Mouse (Mus musculus): ENCODE data around the gene Plekhg3. TPM values are rescaled to one million over a fixed set of nuclear protein-coding genes. Genes with fewer than 3 reads are reported as not detected.

Plekhg3 gene
- 2.0 and 2.1 TPM in 2 replicates for polyA plus RNA-seq (2014; fragmentation: Nextera tagmentation; extraction: Ambion mirVana)

DNA sequence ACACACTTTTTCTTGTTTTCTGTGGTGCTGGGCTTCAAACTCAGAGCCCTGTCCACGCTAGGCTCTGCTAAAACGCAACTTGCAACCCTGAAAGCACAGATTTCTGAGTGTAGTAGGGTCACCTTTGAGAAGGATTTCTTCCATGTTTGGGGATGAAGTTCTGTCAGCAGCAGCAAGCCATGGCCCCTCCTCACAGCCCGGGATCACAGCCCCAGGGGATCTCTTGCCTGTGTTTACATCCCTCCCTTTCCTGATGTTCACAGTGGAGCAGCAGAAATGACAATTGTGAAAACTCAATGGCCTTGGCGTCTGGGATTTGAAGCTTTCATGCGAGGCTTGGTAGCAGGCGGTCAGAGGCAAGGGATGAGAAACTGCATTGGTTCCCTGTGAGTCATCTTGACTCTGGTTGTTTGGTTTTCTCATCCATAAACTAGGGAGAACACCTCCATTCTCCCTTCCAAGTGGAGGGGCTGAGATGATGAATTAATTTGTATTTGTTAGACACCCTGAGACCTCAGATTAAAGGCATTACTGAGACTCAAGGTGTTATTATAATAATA is at the start of gene Plekhg3:
TSS of gene Plekhg3 (plus strand) at position 312 of the 560 bp plus-strand sequence.
- H3K4me1 ChIP-seq (ENCODE audit: control insufficient read depth, insufficient read depth, low read length) = no peaks in the 10 kb centered on the region
- no peaks in the 10 kb centered on the region for H3K9me3 ChIP-seq (replicated peaks; ENCODE audit: control insufficient read depth, low read length)
- 16% methylated on average over 6 of the region's 6 CpGs for WGBS
- no peak within 1 kb of the TSS for H3K4me2 ChIP-seq (ENCODE audit: low read depth, low read length)
- H3K27me3 ChIP-seq (ENCODE audit: control insufficient read depth, insufficient read depth, low read length) = peaks cover 21% of the 10 kb centered on the region
- H3K36me3 ChIP-seq (replicated peaks; ENCODE audit: control insufficient read depth, insufficient read depth, low read depth, low read length) = no peaks in the 10 kb centered on the region
- no peak within 1 kb of the TSS for H3K9ac ChIP-seq (replicated peaks; ENCODE audit: low read length)
- no peak within 1 kb of the TSS for H3K4me3 ChIP-seq (ENCODE audit: low read depth, low read length)
- ATAC-seq (replicated peaks; ENCODE audit: insufficient number of reproducible peaks, low FRiP score, low TSS enrichment, low read depth) = no peak
- no peak for DNase-seq (ENCODE audit: low spot score)
- H3K27ac ChIP-seq (replicated peaks; ENCODE audit: low read depth, low read length) = no peak within 1 kb of the TSS

DNA sequence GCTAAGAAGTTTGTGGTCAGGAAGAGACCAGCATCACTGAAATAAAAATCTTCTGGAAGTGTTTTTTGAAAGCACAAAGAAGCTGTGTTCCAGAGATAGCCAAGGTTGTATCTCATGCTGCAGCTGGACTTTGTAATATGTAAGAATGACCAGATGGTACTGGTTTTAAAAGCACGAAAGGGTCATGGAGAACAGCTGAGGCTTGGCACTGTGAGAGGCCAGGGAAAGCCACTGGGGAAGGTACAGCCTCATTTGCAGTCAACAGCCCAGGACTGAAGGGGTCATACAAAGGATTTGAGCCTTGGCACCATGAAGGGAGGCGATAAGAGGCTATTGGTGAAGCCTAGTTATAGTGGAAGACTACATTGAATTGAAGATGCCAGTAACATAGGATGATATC is 48.2 kb upstream of the Plekhg3 start:
- no peak for DNase-seq (ENCODE audit: low spot score)
- 66% methylated on average over 2 of the region's 2 CpGs for WGBS

DNA sequence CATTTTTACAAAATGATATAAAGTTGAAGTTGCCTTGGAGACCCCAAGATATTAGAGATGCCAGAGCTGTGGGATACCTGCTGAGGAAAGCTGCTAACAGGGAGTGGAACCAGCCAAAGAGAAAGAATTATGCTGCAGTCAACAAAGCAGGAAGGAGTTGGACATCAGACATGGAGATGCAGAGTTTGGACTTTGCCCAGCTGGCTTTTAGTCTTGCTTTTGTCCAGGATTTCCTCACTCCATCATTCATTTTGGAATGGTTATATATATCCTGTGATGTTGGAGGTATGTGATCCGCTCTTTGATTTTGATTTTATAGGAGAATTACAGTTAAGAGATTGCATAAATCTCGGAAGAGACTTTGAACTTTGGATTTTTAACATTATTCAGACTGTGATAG is 47.7 kb upstream of the Plekhg3 start:
- Histone ChIP-seq H3K9me3 (replicated peaks; ENCODE audit: control insufficient read depth, low read length) (no peaks in the 10 kb centered on the region), H3K36me3 (replicated peaks; ENCODE audit: control insufficient read depth, insufficient read depth, low read depth, low read length) (no peaks in the 10 kb centered on the region), H3K4me3 (ENCODE audit: low read depth, low read length) (no peak overlapping the region), H3K9ac (replicated peaks; ENCODE audit: low read length) (no peak overlapping the region), H3K4me2 (ENCODE audit: low read depth, low read length) (no peak overlapping the region), H3K27me3 (ENCODE audit: control insufficient read depth, insufficient read depth, low read length) (no peaks in the 10 kb centered on the region), H3K4me1 (ENCODE audit: control insufficient read depth, insufficient read depth, low read length) (no peaks in the 10 kb centered on the region), H3K27ac (replicated peaks; ENCODE audit: low read depth, low read length) (no peak overlapping the region)
- DNase-seq (ENCODE audit: low spot score) (no peak), ATAC-seq (replicated peaks; ENCODE audit: insufficient number of reproducible peaks, low FRiP score, low TSS enrichment, low read depth) (no peak)
- 89% methylated on average over 2 of the region's 2 CpGs for WGBS

More for the DNA sequence above, 48.2 kb upstream of the Plekhg3 start:
- Histone ChIP-seq H3K27me3 (ENCODE audit: control insufficient read depth, insufficient read depth, low read length) (no peaks in the 10 kb centered on the region), H3K9ac (replicated peaks; ENCODE audit: low read length) (no peak overlapping the region), H3K36me3 (replicated peaks; ENCODE audit: control insufficient read depth, insufficient read depth, low read depth, low read length) (no peaks in the 10 kb centered on the region), H3K27ac (replicated peaks; ENCODE audit: low read depth, low read length) (no peak overlapping the region), H3K4me1 (ENCODE audit: control insufficient read depth, insufficient read depth, low read length) (no peaks in the 10 kb centered on the region), H3K4me3 (ENCODE audit: low read depth, low read length) (no peak overlapping the region), H3K4me2 (ENCODE audit: low read depth, low read length) (no peak overlapping the region), H3K9me3 (replicated peaks; ENCODE audit: control insufficient read depth, low read length) (no peaks in the 10 kb centered on the region)
- ATAC-seq (replicated peaks; ENCODE audit: insufficient number of reproducible peaks, low FRiP score, low TSS enrichment, low read depth) = no peak

DNA sequence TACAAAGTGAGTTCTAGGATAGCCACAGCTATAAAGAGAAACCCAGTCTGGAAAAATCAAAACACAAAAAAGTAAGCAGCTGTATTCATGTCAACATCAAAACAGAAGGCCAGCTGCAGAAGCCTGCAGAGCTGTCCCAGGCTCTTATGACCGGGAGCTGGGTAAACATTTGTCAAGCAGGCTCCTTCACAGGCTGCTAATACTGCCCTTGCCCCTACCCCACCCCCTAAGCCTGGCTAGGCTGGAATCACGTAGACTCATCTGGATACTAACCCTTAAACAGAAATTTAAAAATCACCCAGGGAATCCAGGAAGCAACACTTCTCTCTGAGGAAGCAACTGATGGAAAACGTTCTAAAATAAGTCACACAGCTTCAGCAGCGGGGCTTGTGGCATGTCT is 45.8 kb upstream of the Plekhg3 start:
- Histone ChIP-seq H3K4me2 (ENCODE audit: low read depth, low read length) (no peak overlapping the region), H3K27ac (replicated peaks; ENCODE audit: low read depth, low read length) (no peak overlapping the region), H3K9ac (replicated peaks; ENCODE audit: low read length) (no peak overlapping the region), H3K4me3 (ENCODE audit: low read depth, low read length) (no peak overlapping the region), H3K9me3 (replicated peaks; ENCODE audit: control insufficient read depth, low read length) (no peaks in the 10 kb centered on the region), H3K36me3 (replicated peaks; ENCODE audit: control insufficient read depth, insufficient read depth, low read depth, low read length) (no peaks in the 10 kb centered on the region), H3K4me1 (ENCODE audit: control insufficient read depth, insufficient read depth, low read length) (no peaks in the 10 kb centered on the region), H3K27me3 (ENCODE audit: control insufficient read depth, insufficient read depth, low read length) (no peaks in the 10 kb centered on the region)
- 47% methylated on average over 4 of the region's 4 CpGs for WGBS
- ATAC-seq (replicated peaks; ENCODE audit: insufficient number of reproducible peaks, low FRiP score, low TSS enrichment, low read depth) (no peak), DNase-seq (ENCODE audit: low spot score) (no peak)

DNA sequence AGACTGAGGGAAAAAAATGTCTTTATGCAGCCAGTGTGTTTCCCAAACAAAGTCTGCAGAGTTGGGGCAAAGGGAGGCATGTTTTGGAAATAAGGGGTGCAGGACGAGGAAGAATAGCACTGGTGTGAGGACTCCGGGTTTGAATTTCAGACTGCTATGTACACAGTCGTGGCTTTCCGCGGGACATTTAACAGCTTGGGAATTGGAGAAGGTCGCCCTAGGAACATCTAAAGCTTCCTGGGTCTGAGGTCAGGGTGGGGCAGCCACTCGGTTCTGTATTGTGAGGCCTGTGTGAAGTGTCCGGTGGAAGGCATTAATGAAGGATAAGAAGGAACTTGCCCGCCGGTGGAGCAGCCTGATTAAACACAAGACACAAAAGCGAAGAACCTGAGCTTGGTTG is 45.3 kb upstream of the Plekhg3 start:
- 54% methylated on average over 11 of the region's 11 CpGs for WGBS
- H3K27me3 ChIP-seq (ENCODE audit: control insufficient read depth, insufficient read depth, low read length) = no peaks in the 10 kb centered on the region
- H3K4me2 ChIP-seq (ENCODE audit: low read depth, low read length) = no peak overlapping the region
- no peak overlapping the region for H3K4me3 ChIP-seq (ENCODE audit: low read depth, low read length)
- no peaks in the 10 kb centered on the region for H3K9me3 ChIP-seq (replicated peaks; ENCODE audit: control insufficient read depth, low read length)
- ATAC-seq (replicated peaks; ENCODE audit: insufficient number of reproducible peaks, low FRiP score, low TSS enrichment, low read depth) = no peak
- no peak overlapping the region for H3K9ac ChIP-seq (replicated peaks; ENCODE audit: low read length)
- no peaks in the 10 kb centered on the region for H3K4me1 ChIP-seq (ENCODE audit: control insufficient read depth, insufficient read depth, low read length)
- DNase-seq (ENCODE audit: low spot score) = no peak
- H3K27ac ChIP-seq (replicated peaks; ENCODE audit: low read depth, low read length) = no peak overlapping the region
- H3K36me3 ChIP-seq (replicated peaks; ENCODE audit: control insufficient read depth, insufficient read depth, low read depth, low read length) = no peaks in the 10 kb centered on the region

DNA sequence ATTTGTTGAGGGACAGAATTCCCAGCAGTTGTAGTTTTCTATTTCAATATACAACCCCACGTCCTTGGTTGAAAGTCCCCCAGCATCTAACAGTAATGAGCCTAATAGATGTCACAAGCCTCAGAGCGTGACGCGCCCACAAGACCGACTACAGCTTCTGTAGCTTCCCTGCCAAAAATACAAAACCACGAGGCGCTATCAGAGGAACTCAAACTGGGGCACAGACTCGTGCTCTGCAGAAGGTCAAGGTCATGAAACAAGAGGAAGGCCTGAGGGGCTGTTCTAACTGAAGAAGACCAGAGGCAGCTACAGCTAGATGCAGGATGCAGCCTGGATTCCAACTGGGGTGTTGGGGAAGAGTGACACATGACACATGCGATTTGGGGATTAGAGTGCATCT is 43.7 kb upstream of the Plekhg3 start:
- Histone ChIP-seq H3K9me3 (replicated peaks; ENCODE audit: control insufficient read depth, low read length) (no peaks in the 10 kb centered on the region), H3K27me3 (ENCODE audit: control insufficient read depth, insufficient read depth, low read length) (no peaks in the 10 kb centered on the region), H3K4me1 (ENCODE audit: control insufficient read depth, insufficient read depth, low read length) (no peaks in the 10 kb centered on the region), H3K9ac (replicated peaks; ENCODE audit: low read length) (no peak overlapping the region), H3K36me3 (replicated peaks; ENCODE audit: control insufficient read depth, insufficient read depth, low read depth, low read length) (no peaks in the 10 kb centered on the region), H3K27ac (replicated peaks; ENCODE audit: low read depth, low read length) (no peak overlapping the region), H3K4me2 (ENCODE audit: low read depth, low read length) (no peak overlapping the region), H3K4me3 (ENCODE audit: low read depth, low read length) (no peak overlapping the region)
- 80% methylated on average over 9 of the region's 9 CpGs for WGBS
- no peak for DNase-seq (ENCODE audit: low spot score)
- ATAC-seq (replicated peaks; ENCODE audit: insufficient number of reproducible peaks, low FRiP score, low TSS enrichment, low read depth) = no peak

DNA sequence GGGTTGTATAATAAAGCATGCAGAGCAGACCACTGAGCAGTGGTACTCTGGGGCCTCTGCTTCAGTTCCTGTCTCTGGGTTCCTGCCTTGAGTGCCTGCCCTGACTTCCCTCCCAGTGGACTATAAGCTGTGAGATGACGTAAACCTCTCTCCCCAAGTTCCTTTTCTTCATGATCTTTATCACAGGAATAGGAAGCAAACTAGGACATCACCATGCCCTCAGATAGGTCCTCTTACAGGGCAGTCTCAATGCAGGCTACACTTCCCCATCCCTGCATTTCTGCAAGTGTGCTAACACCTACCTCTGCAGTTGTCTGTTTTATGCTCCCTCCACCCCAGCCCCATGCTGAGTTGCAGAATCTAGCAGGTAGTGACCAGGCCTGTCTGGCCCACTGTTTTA is 39.9 kb upstream of the Plekhg3 start:
- ATAC-seq (replicated peaks; ENCODE audit: insufficient number of reproducible peaks, low FRiP score, low TSS enrichment, low read depth) = no peak

DNA sequence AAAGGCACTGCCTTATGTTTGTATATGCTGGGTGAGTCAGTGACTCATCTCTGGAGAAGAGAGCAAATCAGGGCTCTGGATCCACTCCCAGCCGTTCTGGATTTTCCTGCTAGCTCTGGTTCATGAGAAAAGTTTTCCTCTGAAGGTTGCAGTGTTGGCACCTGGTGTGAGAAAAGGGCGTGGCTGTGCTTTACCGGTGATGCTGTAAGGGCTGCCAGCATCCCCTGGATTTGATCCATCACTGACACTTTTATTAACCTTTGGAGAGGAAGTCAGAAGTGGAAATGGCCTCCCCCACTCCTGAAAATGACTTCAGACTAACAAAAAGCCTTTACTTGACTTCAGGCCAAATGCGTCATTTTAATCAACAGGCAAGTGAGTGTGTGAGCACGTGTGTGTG is 37.2 kb upstream of the Plekhg3 start:
- no peak overlapping the region for H3K9ac ChIP-seq (replicated peaks; ENCODE audit: low read length)
- H3K4me2 ChIP-seq (ENCODE audit: low read depth, low read length) = no peak overlapping the region
- no peaks in the 10 kb centered on the region for H3K27me3 ChIP-seq (ENCODE audit: control insufficient read depth, insufficient read depth, low read length)
- H3K4me1 ChIP-seq (ENCODE audit: control insufficient read depth, insufficient read depth, low read length) = no peaks in the 10 kb centered on the region
- no peaks in the 10 kb centered on the region for H3K36me3 ChIP-seq (replicated peaks; ENCODE audit: control insufficient read depth, insufficient read depth, low read depth, low read length)
- no peak for DNase-seq (ENCODE audit: low spot score)
- ATAC-seq (replicated peaks; ENCODE audit: insufficient number of reproducible peaks, low FRiP score, low TSS enrichment, low read depth) = no peak
- no peak overlapping the region for H3K4me3 ChIP-seq (ENCODE audit: low read depth, low read length)
- H3K9me3 ChIP-seq (replicated peaks; ENCODE audit: control insufficient read depth, low read length) = no peaks in the 10 kb centered on the region
- WGBS = 70% methylated on average over 5 of the region's 5 CpGs
- H3K27ac ChIP-seq (replicated peaks; ENCODE audit: low read depth, low read length) = no peak overlapping the region

More for the DNA sequence above, 39.9 kb upstream of the Plekhg3 start:
- 76% methylated on average over 1 of the region's 1 CpGs for WGBS
- H3K27ac ChIP-seq (replicated peaks; ENCODE audit: low read depth, low read length) = no peak overlapping the region
- no peak for DNase-seq (ENCODE audit: low spot score)
- no peaks in the 10 kb centered on the region for H3K36me3 ChIP-seq (replicated peaks; ENCODE audit: control insufficient read depth, insufficient read depth, low read depth, low read length)
- no peaks in the 10 kb centered on the region for H3K9me3 ChIP-seq (replicated peaks; ENCODE audit: control insufficient read depth, low read length)
- no peak overlapping the region for H3K4me2 ChIP-seq (ENCODE audit: low read depth, low read length)
- H3K4me1 ChIP-seq (ENCODE audit: control insufficient read depth, insufficient read depth, low read length) = no peaks in the 10 kb centered on the region
- H3K9ac ChIP-seq (replicated peaks; ENCODE audit: low read length) = no peak overlapping the region
- no peak overlapping the region for H3K4me3 ChIP-seq (ENCODE audit: low read depth, low read length)
- H3K27me3 ChIP-seq (ENCODE audit: control insufficient read depth, insufficient read depth, low read length) = no peaks in the 10 kb centered on the region
